Mouse (Mus musculus) gastrocnemius, adult 18-20 months (tissue): ENCODE data around the gene Ntm. TPM values are rescaled to one million over a fixed set of nuclear protein-coding genes. Genes with fewer than 3 reads are reported as not detected.

Experiments used
- DNase-seq: peaks from one replicate; pipeline ENCODE4 v3.0.0; 2021; ENCODE audit warnings: low spot score
- total RNA-seq, 2 experiments: library from RNA; stranded (reverse); gene quantifications; 2 replicates each; pipeline ENCODE4 v1.2.3; 2021

Ntm gene
- total RNA-seq, 2 experiments from 2014 or later: 0.41 to 1.0 TPM

DNA sequence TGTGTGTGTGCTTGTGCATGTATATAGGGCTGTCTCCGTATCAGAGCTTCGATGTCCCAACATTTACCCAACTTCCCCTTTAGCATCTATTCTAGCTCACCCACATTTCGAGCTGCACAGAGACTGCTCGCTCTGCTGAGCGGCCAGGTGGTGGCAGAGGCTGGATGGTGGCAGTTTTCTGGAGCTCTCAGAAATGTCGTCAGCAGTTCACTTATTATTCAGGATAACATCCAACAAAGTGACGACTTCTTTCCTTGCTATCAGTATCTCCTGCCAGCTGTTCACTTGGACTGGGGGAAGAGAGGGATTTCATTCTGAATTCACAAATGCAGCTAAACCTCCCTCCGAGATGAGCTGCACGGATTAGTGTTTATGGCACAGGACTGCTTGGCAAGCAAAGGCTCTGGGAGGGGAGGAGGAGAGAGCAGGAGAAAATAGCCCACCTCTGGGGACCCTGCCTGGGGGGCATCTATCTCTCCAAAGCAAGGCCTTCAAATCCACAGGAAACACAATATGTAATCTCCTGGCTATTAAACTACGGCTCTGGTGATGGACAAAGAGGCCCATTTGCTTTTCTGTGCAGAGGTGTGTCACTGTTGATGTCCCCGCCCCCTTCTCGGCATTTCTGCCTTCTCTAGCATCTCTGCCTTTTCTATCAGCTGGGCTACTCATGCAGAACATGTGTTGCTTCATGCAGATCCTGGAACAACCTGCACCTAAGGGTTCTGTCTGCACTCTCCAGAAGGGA lies 159.8 kb downstream of the Ntm start:
- DNase-seq: no peak

DNA sequence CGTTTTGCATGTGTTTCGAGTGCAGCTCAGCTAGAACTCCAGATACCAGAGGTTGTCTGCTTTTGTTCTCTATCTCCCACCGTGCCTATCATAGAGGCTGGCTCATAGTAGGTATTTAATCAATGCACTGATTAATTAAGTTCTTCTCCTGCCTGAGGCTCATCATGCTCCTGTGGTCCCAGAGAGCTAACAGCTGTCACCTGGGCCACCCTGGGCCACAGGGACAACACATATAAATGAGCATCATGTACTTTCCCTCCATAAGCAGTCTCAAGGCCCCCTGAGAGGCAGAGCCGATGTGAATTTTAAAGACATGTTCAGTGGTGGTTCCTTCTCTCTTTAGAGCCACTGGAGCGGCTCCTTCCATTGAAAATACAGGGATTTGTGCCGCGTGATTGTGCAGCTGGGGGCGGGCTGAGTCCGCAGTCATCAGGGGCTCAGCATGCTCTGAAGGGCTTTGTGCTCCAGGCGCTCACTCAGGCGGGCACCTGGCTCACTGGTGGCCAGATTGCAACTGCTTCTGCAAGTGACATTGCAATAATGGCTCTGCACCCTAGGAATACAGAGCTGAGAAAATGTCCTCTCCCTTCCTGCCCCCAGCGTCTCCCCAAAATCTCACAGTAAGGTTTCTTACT lies 160.8 kb downstream of the Ntm start:
- DNase-seq: no peak

DNA sequence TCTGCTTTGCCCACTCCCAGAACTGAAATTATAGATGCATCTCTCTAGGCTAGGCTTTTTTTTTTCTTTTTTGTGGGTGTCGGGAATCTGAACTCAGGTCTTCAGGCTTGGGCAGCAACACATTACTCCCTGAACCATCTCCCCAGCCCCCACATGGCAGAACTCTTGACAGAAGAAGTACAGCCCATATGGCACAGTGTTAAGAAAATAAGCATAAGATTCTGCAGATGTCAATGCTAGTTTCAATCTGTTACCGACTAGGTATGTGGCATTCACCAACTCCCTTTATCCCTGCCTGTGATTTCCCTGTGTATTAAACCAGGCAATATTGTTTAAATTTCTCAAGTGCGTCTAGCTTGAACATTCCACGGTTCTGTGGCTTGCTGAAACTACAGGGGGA lies 166.7 kb downstream of the Ntm start:
- no peak for DNase-seq

DNA sequence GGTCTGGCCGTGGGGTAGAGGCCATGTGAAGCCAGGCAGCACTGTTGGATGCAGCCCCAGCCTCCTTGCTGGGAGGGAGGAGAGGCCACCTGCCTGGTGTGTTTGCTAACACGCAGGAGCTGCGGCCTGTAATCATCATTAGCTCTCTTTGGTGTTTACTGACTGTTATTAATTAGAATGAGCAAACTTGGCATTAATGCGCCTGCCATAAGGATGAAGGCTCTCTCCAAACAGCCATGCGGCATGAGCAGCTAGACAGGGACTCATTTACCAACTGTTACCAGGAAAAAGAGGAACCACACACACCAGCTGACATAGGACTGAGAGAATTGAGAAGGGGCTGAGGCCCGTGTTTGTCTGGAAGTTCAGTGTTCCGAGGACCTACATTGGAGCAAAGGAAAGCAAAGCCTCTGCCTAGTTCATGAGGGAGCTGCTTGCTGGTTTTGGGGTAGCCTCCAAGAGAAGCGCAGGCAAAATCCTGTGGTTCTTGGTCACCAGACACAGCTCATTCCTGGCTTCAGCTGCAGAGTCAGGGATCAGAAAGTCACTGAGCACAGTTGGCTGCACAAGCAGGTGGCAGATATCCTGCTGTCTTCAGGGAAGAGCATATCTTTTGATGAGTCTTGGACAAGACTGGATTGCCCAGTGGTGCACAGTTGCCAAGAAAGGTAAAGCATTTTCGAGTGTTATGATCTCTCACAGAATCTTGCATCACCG lies 171.6 kb downstream of the Ntm start:
- DNase-seq: no peak

DNA sequence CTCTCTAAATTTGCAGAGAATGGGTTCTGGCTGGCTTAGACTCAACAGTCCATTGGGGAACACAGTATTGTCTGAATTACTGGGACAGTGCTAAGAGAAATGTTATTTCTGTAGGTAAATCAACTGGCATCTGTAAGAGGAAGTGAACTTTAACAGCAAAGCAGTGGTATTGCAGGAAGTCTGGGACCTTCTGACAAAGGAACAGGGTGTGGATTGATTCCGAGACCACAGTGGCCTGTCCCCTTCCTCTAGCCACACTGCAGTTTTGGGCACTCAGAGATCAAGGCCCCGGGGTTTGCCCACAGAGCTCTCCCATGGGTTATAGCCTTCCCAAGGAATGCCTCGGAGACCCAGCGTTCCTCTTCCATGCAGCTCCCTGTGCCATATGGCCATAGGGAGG lies 172.9 kb downstream of the Ntm start:
- DNase-seq: no peak

DNA sequence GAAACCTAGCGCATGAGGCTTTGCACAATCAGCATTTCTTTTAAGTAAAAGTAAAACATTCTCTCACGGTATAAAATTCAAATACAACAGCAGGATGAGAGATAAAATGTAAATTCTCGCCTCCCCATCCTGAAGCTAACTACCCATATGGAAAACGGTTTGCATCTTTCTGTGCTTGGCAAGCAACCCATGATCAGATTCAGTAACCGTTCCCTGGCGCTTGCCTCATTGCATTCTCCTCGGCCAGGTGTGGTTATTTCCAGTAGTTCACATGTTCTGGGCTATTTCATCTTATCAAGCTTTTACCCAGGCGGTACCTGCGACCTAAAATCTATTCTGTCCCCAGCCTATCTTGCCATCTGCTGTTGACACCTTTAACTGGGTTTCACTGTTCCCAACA lies 174.1 kb downstream of the Ntm start:
- no peak for DNase-seq

DNA sequence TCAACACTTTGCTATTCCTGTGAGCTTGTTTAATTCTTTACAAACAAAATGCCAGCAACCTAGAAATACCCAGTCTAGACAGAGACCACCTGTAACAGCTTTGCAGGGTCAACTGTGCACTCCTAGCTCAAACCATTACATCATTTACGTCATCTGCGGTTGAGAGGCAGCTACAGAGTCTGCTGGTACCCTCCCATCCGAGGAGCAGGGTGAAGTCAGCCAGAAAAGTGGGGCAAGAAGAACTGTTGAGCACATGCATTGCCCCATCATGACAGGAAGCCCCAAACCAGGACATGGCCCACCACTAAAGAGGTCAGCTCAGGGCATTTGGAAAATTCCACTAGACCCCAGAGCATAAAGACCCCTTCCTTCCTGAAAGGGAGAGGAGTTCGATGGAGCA lies 175.5 kb downstream of the Ntm start:
- DNase-seq: no peak

DNA sequence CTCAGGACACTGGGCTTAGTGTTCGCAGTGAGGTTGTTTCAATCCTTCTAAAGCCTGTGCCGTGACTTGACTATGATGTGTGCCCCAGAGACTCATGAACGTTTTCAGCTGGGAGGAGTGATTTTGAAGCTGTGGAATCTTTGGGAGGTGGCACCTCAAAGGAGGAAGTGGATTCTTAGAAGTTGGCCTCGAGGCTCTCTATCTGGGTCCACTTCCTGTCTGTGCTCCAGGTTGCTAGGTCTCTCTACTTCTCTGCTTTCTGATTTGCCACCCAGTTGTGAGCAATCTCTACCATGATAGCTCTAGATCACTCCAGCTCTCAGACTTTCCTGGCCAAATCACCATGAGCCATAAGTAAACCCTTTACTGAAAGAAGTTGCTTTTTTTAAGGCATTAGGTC lies 180.2 kb downstream of the Ntm start:
- no peak for DNase-seq

DNA sequence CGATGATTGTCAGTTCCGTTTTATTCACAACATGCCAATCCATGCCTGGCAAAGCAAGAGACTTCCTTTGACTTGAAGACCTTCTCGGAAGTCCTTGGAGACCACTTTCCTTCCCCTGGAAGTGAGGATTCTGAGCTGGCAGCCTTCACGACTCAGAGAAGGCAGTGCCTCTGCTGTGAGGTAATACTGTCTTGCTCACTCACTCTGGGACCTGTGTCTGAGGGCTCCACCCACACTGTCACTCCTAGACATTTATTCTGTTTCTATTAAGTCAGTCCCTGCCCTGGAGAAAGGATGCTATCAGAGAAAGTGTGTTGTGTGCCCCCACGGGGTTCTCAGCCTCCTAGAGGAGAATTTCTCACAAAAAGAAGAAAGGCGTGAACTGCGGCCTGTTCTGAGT lies 183.2 kb downstream of the Ntm start:
- DNase-seq: no peak

DNA sequence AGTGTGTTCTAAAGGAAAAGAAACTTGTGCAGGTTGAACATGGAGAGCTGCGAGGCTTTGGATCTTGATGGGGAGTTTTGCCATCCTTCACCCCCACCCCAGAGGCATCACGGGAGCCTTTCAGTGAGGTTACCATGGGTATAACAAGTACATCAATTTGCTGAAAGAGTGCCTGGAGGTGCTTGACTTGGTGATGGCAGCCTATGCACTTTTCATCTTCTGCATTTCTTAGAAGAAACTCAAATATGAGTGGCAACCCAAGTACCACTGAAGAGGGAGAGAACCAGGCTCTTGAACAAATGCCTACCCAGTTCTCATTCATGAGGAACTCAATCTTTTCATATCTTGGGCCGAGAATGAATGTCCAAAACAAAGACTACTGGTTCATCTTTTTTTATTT lies 186.0 kb downstream of the Ntm start:
- no peak for DNase-seq

DNA sequence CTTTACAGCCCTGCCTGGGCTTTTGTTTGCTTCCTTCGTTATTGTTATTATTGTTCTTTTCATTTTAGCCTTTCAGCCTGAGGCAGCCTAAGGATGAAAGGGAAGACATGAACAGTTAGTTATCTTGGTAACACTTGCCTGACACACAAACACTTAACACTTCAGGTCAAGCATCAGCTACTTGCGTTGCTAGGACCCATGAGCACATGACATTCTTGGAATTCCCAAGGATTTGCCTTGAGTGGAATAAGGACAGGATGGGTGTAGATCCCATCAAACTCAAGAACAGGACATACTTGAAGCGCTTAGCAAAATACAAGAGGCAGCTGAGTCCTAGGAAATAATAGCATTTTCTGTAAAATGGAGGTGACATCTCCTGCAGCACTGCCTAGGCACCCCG lies 186.4 kb downstream of the Ntm start:
- no peak for DNase-seq

DNA sequence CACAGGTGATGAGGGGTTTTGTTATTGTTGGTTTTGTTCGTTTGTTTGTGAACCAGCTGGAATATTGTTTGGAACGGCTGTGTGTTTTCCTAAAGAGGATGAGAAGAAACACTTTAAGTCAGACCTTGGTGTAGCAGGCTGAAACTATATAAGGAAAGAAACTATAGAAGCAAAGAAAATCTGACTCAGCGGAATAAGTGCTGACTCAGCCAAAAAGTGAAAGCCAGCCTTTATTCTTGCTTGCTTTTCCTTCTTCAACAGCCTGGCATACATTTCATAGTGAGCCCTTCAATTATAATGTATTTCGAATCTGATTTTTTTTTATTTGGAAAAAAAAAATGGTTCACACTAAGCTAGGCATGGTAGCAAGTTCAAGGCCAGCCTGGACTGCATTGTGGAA lies 186.9 kb downstream of the Ntm start:
- DNase-seq: no peak

DNA sequence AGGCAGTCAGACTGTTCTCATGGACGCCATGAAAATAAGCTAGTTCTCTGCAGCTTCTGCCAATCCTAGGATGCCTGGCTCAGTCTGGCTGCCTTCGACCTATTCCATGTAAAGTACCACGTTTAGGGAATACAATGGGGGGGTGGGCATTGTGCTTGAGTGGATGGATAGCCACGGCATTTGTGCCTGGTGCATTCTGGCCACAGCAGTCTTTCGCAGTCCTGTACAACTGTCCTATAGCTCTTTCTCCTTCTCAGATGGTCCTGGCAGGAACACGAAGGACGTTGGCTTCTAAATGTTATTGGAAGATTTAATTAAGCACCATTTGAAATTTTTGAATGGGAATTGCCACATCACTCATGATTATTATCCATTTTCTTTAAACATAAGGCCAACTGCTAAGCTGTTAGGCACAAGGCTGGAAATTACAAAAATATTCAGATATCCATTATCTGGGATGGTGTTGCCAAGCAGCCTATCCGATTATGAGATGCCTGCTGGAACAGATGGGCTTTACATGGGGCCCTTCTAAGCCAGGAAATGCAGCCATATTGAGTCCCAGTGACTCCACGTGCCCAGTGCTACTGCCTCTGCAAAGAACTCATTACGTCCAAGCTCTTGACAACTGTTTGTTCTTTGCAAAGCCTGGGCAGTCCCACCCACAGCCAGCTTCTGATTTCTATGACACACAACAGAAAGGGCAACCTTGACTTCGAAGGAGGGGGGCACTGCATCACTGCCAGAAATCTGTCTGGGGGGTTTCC lies 190.1 kb downstream of the Ntm start:
- no peak for DNase-seq

DNA sequence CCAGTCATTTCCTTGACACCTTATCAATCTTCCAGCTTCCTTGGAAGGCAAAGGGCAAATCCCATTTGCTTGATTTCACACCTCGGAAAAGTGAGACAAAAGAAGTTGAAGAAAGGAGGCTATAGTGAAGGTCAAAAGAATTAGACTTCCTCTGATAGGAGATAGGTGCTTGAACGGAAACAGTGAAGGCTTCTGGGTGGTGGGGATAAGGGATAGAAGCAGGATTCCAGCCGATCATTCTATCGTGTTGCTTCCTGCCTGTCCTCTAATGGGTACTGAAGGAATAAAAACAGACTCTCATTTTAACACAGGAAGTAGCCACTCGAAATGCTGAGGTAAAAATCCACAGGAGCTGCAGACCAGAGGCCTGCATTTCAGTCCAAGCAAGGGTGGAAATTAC lies 191.1 kb downstream of the Ntm start:
- DNase-seq: no peak

DNA sequence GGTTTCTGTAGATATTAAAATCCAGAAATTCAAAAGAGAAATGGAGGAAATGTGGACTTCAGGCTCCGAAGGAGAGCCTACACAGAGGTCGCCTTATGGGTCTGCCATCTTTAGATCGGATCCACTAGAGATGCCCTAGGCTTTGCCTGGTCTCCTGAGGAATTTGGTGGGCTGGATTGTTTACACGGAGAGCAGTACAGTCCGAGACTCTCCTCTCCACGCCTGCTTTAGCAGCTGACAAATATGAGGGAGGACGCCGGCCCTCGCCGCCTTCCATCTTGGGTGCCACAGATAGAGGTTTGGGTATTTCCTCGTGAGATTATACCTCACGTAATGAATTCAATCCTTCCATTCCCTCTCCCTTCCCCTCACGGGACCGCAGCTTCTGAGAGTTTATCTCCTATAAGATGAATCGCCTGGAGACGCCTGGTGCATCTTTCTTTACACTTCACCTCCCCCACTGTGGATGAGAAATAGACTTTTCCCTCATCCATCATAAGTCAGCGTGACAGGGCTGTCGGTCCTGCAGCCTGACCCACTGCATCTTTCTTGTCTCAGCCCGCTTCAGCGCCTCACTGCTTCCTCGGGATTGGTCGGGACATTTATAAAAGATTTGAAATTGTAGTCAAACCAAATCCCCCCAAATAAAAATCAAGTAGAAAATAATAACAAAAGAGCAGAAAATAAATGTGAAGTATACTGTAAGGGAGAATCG lies 191.7 kb downstream of the Ntm start:
- DNase-seq: no peak

DNA sequence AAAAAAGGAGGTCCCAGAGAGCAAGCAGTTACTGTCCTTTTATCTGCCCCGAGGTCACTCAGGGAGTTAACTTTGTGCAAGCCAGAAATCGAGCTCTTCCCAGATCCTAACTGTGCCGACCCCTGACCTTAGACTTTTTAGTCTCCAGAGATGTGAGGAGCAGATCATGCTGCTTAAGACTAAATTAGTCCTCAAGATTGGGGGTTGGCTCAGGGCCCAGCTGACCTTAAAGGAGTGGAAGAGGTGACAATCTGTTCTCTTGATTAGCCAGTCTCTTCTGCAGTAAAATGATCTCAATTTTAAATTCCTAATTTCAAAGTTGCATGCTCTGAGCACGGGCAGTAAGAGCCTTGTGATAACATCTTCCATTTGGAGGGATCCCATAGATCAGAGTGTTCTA lies 193.6 kb downstream of the Ntm start:
- no peak for DNase-seq

DNA sequence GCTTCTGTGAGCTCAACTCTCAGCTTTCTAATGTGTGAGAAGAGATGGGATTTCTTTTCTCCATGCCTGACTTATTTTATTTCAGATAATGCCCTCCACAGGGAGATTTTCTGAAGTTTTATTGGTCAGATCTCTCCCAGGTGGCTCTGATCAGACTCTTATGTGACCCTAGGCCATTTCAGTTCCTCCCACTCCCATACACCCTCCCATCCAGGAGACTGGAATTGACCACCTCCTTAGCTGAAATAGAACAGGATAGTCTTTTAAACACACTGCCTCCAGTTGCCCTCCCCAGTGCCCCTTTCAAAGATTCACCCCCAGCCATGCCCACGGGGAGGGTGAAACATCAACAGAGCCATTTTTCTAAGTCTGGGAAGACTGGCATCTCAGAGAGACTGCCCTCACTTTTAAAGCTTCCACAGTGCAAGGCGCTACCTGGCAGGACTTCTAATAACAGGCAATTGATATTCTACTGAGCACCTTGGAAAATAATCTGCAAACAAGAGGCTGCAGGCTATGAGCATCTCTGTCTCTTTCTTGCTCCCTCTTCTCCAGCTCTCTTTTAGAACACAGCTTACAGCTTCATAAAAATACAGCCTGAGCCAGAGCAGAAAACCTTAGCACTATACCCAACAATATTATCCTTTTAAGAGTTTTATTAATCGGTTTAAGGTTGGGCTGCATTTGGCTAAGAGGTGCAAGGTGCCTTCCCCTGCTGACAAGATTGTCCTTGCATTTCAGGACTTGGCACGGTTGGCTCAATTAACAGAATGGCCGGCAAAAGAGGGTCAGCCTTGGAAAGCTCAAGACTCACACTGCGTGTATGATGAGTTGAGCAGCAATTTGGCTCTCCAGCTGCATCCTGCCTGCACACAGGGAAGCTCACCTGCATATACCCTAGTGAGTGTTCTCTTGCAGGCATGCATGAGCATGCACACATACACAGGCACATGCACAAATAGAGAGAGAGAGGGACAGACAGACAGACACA lies 196.7 kb downstream of the Ntm start:
- no peak for DNase-seq

DNA sequence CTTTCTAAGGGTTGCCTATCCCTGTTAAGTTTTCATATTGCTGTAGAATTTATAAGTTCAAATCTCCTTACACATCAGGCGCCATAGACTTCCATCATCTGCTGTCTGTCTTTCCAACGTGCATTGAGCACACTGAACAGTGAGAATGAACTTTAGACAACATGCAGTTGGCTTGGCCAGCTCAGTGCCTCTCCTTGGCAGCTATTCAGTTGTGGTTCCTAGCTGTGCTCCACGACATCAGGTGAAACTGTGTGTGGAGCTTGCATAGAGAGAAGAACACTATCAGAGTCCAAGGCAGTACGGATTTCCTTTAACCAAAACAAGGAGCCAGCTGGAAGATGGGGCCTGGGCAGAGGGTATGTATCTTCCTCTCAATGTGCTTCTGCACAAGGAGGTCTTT lies 199.6 kb downstream of the Ntm start:
- no peak for DNase-seq

DNA sequence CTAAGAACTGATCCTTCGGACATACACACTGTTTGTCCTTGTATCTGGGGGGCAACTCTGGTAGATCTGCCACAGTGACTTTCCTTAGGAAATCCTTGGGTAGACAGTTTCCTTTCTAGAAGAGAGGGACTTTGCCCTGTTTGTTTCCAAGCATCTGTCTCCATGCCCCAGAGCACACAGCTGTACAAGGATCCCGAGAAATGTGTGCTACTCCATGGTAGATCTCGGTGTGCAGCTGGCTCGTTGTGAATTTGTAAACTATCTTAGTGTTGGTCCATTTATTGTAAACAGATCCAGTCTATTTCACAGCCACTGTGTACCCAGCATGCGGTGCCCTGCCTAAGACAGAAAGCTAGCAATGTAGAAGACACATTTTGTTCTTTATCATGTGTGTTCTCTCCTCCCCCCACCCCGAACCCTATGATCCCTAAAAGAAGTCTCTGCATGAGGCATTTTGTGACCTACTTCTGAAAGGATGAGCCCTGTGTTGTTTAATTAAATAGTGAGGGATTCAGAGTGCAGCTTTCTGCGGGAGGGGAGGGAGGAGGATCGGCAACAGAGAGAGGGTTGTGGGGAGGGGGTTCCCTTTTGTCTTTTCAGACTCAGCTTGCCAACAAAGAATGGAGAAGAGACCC lies 200.9 kb downstream of the Ntm start:
- no peak for DNase-seq

DNA sequence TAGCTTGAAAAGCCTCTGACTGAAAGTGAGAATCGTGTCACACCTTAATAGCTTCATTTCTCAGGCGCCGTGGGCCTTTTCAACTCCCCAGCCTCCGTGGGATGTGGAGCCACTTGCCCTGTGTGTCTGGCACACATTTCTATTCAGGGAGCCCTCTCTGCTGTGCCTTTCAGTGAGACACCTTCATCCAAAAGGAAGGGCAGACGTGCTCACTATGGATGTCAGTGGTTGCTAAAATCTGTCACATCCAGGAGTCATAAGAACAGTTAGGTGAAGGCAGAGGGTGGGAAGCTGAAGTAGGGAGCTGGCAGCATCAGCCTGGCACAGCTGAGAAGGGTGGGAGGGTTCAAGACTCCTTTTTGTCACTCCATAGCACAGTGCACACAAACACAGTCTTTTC lies 201.4 kb downstream of the Ntm start:
- no peak for DNase-seq
